Mouse (Mus musculus) lung, postnatal 4 days (tissue): ENCODE data around the gene Ccdc180.
A peak's percentile ranks its signal among the peaks of the same experiment; 100 is the strongest.

Experiments
- DNase-seq, 2 experiments: peaks; one replicate each; pipeline ENCODE4 v3.0.0; 2021

The Ccdc180 gene

DNA sequence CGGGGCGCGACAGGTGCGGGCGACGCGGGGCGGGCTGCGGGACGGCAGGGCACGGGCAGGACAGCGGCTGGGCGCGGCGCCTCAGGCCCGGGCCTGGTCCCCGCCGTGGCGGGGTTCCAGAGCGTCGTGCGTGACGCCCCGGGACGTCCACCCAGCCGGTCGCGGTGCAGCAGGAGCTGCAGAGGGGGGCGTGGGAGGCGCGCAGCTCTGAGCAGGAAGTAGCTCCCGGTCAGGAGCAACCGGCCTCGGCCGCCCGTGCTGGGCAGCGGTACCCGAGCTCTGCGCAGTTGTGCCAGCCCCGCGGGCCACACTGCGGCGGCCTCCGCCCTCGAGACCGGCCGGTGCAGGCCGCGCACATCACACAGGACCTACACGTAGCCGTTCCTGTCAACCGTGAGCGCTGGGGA lies 82.3 kb downstream of the Ccdc180 start:
- DNase-seq = peak in 1 of 2 experiments; percentile 86

DNA sequence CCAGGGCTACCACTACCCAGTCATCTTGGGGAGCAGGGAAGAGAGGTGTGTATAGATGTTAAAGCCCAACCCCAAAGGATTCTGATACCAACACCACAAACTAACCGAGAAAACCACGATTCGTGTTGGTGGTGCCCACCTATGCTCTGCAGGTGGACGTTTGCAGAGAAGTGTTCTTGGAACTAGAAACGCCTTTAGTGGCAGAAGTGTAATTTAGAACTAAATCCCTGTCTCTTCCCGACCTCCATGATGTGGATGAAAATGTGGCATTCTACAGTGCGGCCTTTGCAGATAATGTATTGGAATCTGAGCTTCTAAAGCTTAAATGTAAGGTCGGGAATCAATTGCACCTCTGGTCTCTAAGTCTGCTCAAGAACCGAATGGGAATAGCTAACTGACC lies 82.8 kb downstream of the Ccdc180 start:
- no peak for DNase-seq

DNA sequence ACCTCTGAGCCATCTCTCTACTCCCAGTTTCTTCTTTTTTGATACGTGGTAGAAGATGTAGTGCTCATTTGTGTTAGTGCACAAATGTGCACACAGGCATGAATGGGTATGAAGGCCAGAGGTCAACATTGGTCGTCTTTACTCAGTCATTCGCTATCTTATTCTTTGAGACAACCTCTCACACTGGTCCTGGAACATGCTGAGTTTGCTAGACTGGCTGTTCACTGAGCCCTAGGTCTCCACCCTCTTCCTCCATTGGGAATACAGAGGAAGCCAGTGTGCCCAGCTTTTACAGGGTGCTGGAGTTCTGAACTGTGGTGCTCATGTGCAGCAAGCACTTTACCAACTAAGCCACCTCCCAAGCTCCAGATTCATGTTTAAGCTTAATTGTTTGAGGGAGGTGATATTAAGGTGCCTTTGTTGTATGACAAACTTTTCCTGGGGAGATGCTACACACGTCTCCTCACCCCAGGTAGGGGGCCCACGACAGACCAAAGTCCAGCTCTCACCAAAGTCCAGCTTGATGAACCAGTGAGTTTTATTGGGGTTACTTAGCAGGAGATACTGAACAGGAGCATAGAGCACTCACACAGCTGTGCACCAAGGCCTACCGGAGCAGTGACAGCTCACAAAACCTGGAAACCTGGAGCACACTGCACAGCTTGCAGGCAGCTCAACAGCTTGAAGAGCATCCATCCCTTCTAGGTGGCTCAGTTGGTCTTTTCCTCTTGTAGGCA lies 87.0 kb downstream of the Ccdc180 start:
- no peak for DNase-seq

DNA sequence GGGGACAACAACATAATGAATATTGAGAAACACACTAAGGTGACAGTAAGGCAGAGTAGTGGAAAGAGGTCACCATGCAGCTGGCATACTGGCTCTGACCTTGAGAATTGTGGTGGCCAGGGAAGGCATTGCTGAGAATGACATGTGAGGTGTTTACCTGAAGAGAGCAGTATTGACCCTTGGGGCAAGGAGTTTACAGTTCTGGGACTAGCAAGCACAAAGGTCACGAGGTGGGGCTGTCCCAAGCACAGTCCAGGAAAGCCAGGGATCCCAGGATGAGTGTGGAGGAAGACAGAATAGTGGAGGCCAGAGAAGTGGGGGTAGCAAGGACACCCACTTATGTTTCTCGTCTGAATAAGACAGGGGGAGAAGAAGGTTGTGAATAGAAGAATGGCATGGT lies 89.8 kb downstream of the Ccdc180 start:
- DNase-seq = no peak

DNA sequence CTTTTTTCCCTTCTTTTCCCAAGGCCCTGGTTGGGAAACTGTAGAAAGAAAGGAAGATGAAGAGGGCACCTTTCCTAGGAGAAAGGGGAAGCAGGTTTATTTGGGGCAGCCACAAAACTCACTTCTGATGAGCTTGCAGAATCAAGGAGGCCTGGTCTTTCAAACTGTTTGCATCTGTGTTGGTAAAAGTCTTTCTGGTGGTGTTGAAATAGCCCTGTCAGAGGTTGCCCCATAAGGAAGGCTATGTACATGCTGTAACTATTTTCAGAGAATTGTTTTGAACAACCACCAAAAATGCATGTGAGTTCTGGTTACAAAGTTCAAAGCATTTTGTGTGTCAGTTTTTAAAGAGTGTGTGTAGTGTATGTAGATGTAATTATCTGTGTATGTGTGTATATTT lies 91.0 kb downstream of the Ccdc180 start:
- no peak for DNase-seq

DNA sequence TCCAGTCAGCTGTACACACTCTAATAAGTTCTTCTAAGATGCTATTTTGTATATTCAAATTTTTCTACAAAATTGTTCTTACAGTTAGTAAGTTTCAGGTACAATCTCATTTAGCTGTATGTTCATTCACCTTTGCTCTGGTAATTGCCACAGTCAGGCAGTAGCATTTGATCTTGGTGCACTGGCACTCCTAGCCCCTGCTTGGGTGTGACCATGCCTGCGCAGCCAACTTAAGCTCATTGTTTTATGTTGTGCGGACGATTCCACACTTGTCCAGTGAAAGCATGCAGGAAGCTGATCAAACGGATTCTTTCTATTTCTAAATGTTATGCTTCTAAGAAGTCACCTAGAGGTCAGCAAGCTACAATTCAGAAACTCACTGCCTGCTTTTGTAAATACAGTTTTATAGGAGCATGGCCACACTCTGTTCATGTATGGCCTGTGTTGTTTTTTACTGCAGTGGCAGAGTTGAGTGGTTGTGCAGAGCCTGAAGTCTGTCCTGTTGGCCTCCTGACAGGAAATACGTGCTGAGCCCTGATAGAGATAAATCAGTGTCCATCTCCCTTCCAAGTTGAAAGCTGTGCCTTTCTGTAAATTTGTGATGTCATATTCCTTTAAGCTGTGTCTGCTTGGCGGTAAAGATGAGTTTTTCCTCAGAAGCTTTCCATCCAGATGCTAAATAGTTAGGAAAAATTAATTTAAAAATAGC lies 100.5 kb downstream of the Ccdc180 start:
- no peak for DNase-seq

DNA sequence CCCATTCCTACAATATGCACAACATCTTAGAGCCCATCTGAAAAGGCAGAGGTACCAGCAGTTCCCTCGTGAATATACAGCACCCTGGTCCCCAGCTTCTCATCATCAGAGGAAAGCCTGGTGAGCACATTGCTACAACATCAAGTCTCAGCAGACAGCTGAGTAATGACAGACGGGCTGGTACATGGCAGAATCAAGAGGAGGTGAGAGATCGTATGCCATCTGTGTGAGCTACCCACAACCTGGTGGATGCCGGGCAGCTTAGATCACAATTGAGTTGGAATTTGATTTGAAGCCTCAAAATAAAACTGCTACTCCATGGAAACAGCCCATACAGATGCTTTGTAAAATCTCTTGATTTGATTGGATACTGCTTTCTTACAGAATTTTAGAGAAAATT lies 108.4 kb downstream of the Ccdc180 start:
- DNase-seq = no peak
